Mouse (Mus musculus): ENCODE measurements around the gene Tradd.

DNA sequence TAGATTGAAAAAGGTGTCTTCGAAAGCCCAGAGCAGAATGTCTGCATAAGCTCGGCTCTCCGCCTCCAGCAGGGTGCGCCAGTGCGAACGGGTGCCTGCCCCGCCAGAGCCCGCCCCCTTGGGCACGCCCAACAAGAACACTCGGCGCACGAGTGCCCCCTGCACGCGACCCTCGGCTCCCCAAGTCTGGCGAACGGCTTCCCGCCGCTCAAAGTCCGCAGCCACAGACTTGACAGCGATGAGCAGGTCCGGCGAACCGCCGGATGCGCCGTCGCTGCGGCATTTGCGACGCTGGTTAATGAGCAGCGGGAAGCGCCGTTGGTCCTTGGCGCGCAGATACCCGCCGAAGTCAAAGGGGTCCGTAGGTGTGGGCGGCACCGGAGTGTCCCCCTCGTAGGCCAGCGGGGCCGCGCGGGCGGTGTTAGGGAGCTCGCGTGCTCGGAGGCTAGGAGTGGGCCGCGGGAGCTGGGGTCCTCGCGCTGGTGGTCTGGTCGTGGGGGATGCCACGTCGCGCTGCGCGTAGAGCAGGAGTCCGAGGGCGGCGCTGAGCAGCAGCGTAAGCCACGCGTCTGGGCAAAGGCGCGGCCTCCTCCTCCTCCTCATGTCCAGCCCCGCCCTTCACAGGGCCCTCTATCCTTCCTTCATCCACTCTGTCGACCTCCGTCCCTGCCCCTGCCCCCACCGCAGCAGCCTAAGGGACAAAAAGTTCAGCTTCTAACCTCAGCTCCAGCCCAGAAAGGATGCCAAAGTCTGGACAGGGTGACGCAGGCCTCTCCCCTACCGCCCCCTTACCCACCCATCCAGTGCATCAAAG lies 10.1 kb downstream of the Tradd start:
- TF ChIP-seq POLR2A (IDR thresholded peaks at IDR 0.05; ENCODE audit: borderline replicate concordance, extremely low read depth, insufficient read depth, insufficient read length, poor library complexity, severe bottlenecking) (no peak), CTCF (IDR thresholded peaks at IDR 0.05; ENCODE audit: borderline replicate concordance, extremely low read depth, insufficient read depth, insufficient read length) (peak; percentile 85)
